Mouse (Mus musculus) heart, embryonic 10.5 days (tissue): ENCODE measurements around the gene Pld1. TPM values are rescaled to one million over a fixed set of nuclear protein-coding genes. Genes with fewer than 3 reads are reported as not detected.

Experiments
- DNase-seq: peaks from one replicate; pipeline ENCODE4 v3.0.0-alpha.2; 2017; ENCODE audit warnings: low spot score
- H3K27ac ChIP-seq: fragments of 300-500 bp; sonication (generic); 2 replicates; pipeline ENCODE4 v1.5.1; 2016; ENCODE audit warnings: mild to moderate bottlenecking
- H3K27me3 ChIP-seq: fragments of 300-500 bp; sonication (generic); 2 replicates; pipeline ENCODE4 v1.6.1; 2016; ENCODE audit warnings: mild to moderate bottlenecking; ENCODE audit not compliant: poor library complexity, insufficient read depth, severe bottlenecking
- H3K36me3 ChIP-seq: fragments of 300-500 bp; sonication (generic); 2 replicates; pipeline ENCODE4 v1.6.1; 2016; ENCODE audit warnings: mild to moderate bottlenecking, moderate library complexity
- H3K4me1 ChIP-seq: fragments of 300-500 bp; sonication (generic); 2 replicates; pipeline ENCODE4 v1.6.1; 2016; ENCODE audit warnings: mild to moderate bottlenecking
- H3K4me3 ChIP-seq: fragments of 300-500 bp; sonication (generic); 2 replicates; pipeline ENCODE4 v1.5.1; 2016; ENCODE audit warnings: mild to moderate bottlenecking, moderate library complexity
- H3K9me3 ChIP-seq: fragments of 300-500 bp; sonication (generic); 2 replicates; pipeline ENCODE4 v1.6.1; 2016; ENCODE audit warnings: mild to moderate bottlenecking, moderate library complexity
- WGBS: fragments of 180-500 bp; shearing (Covaris S2); methylation state at CpG from one replicate; pipeline ENCODE4 v1.1.7; 2016; 5-methylcytosine and 5-hydroxymethylcytosine counted together
- polyA plus RNA-seq: library from polyadenylated mRNA; unstranded; fragments of >200 nt; fragmentation: Nextera tagmentation; extraction: Ambion mirVana; gene quantifications from 2 replicates; pipeline ENCODE4 v1.2.1, GENCODE M21; 2016

Pld1 gene
- 5.7 TPM in 2 replicates for polyA plus RNA-seq

- under 1% methylated on average over 68 of the region's 68 CpGs for WGBS
- Histone ChIP-seq H3K27me3 (0 out of 2 replicates have a peak, but pooled peaks cover 4% of the 10 kb centered on the region), H3K36me3 (no peaks in the 10 kb centered on the region), H3K9me3 (no peaks in the 10 kb centered on the region), H3K4me3 (peak within 1 kb of the TSS; percentile 82), H3K4me1 (peaks cover 8% of the 10 kb centered on the region), H3K27ac (peak within 1 kb of the TSS; percentile 91)
- peak; percentile 86 for DNase-seq
Measured at GRCm38 (mm10) chr3:27938381-27939323, at the start of gene Pld1. Gene Pld1 (plus strand): TSS chr3:27938695.

DNA sequence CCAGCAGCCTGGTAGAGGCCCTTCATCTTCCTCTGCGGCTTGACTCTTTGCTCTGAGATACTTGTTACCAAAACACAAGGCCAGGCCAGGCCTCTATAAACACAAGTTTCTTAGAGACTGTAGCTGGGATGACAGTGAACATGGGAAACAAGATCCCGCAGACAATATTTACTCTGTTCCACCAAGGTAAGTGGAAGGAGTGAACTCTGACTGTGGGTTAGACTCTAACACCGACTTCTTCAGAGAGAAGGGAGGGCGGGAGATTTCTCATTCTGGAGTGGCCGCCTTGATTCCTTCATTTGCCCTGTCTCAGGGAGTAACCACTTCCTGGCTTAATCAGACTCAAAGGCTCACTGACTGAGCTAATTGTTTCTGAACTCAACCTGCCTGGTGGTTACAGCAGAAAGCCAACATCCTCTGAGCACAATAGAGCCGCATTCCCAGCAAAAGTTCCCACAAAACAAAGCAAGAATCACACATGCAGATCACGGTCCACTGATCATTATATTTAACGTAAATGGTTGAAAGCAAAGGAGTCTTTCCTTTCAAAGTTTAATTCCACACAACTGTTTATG is 42.1 kb upstream of the Pld1 start, which contains the start of gene Tmem212:
Gene Tmem212 (minus strand): TSS at position 51 of the 575 bp plus-strand sequence.
- peaks cover 28% of the 10 kb centered on the region for H3K4me1 ChIP-seq
- H3K9me3 ChIP-seq = no peaks in the 10 kb centered on the region
- WGBS = 62% methylated on average over 8 of the region's 8 CpGs
- no peak within 1 kb of the TSS for H3K4me3 ChIP-seq
- 0 out of 2 replicates have a peak within 1 kb of the TSS, but pooled peaks have one; percentile 22 for H3K27ac ChIP-seq
- DNase-seq = no peak
- H3K27me3 ChIP-seq = no peaks in the 10 kb centered on the region
- H3K36me3 ChIP-seq = no peaks in the 10 kb centered on the region

- no peak overlapping the region for H3K4me3 ChIP-seq
- H3K27ac ChIP-seq = peak overlapping the region; percentile 82; the same call in 1 of the 2 replicates
- no peak for DNase-seq
- no peaks in the 10 kb centered on the region for H3K36me3 ChIP-seq
- peaks cover 20% of the 10 kb centered on the region for H3K4me1 ChIP-seq
- no peaks in the 10 kb centered on the region for H3K27me3 ChIP-seq
- WGBS = 43% methylated on average over 10 of the region's 10 CpGs
- no peaks in the 10 kb centered on the region for H3K9me3 ChIP-seq
Measured at GRCm38 (mm10) chr3:27898178-27898577, 40.3 kb upstream of the Pld1 start.

- no peaks in the 10 kb centered on the region for H3K9me3 ChIP-seq
- H3K36me3 ChIP-seq = no peaks in the 10 kb centered on the region
- DNase-seq = no peak
- no peaks in the 10 kb centered on the region for H3K27me3 ChIP-seq
- peak overlapping the region; percentile 82 for H3K27ac ChIP-seq
- H3K4me1 ChIP-seq = peaks cover 20% of the 10 kb centered on the region
- no peak overlapping the region for H3K4me3 ChIP-seq
- WGBS = 60% methylated on average over 13 of the region's 13 CpGs
Measured at GRCm38 (mm10) chr3:27899012-27899726, 39.3 kb upstream of the Pld1 start.

DNA sequence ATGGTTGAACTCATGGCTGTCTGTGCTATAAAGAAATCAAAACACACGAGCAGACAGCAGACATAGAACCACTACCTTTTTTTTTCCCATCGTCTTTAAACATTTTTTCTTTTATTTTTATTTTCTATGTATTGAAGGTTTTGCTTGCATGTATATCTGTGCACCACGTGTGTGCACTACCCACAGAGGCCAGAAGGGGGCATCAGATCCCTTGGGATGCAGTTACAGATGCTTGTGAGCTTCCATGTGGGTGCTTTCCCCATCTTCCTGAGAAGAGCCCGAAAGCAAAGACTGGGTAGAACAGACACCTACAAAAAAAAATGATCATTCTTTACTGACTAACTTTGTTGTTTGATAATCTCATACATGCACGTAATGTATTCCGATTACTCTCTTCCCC is 36.6 kb upstream of the Pld1 start:
- WGBS = 89% methylated on average over 6 of the region's 6 CpGs
- Histone ChIP-seq H3K27ac (no peak overlapping the region), H3K36me3 (no peaks in the 10 kb centered on the region), H3K4me3 (no peak overlapping the region), H3K27me3 (no peaks in the 10 kb centered on the region), H3K4me1 (peaks cover 43% of the 10 kb centered on the region), H3K9me3 (no peaks in the 10 kb centered on the region)
- DNase-seq = no peak

DNA sequence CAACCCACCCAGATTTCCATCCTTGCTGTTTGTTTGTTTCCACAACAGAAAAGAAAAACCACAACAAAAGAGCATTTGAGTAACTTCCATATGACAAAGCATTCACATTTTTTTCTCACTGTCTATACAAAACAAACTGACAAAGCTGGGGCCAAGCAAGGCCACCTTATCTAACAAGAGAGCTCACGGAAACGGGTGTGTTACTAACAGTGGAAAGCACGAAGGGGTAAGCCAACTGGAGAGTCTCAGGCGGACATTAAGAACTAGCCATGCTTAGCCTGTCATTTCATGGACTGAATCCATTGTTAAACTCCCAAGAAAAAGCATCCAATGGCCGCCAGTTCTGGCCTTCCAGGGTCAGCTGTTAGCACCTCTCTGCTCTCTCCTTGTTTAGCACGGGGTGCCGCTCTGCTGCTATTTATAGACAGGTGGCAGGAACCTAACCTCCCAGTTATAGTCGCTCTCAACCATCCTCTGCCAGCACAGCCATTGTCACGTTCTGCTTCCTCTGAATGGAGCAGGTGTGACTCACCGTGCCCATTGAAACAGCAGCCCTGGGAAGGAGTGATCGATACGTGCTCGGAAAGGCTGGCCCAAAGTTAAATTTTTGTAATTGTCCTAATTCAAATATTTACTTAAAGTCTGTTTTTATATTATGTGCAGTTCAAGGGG is 33.7 kb upstream of the Pld1 start:
- WGBS = 24% methylated on average over 13 of the region's 13 CpGs

GRCm38 (mm10) chr3:27906647-27907209 is 31.8 kb upstream of the Pld1 start:
- Histone ChIP-seq H3K27me3 (no peaks in the 10 kb centered on the region), H3K27ac (no peak overlapping the region), H3K36me3 (0 out of 2 replicates have a peak, but pooled peaks cover 3% of the 10 kb centered on the region), H3K4me3 (no peak overlapping the region), H3K9me3 (no peaks in the 10 kb centered on the region; the same call in 1 of the 2 replicates), H3K4me1 (peaks cover 25% of the 10 kb centered on the region)
- WGBS = 76% methylated on average over 7 of the region's 7 CpGs
- peak; percentile 39 for DNase-seq

More for the DNA sequence above, 33.7 kb upstream of the Pld1 start:
- no peaks in the 10 kb centered on the region for H3K9me3 ChIP-seq
- no peaks in the 10 kb centered on the region for H3K27me3 ChIP-seq
- peak; percentile 81 for DNase-seq
- H3K4me3 ChIP-seq = no peak overlapping the region; the same call in 1 of the 2 replicates
- no peaks in the 10 kb centered on the region for H3K36me3 ChIP-seq
- H3K27ac ChIP-seq = peak overlapping the region; percentile 84
- peaks cover 26% of the 10 kb centered on the region for H3K4me1 ChIP-seq

DNA sequence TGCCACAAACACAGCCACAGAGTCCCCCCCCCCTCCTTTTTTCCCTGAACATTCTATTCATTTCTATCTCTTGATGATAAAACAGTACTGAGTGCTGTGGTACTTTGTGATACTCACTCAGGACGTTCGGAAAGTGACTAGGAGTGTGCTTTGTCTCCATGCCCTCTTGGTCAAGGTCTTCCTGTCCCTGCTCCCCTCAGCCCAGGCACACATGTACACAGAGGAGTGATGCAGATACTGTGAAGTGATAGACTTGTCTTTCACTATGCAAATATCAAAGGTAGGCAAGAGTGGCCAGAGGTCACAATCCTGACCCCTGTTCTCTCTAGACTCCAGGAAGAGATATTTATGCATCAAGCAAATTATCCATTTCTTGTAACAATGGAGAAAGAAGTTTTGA is 31.2 kb upstream of the Pld1 start:
- no peak overlapping the region for H3K4me3 ChIP-seq
- H3K4me1 ChIP-seq = peaks cover 25% of the 10 kb centered on the region
- no peaks in the 10 kb centered on the region for H3K27me3 ChIP-seq
- WGBS = 54% methylated on average over 2 of the region's 2 CpGs
- H3K9me3 ChIP-seq = no peaks in the 10 kb centered on the region; the same call in 1 of the 2 replicates
- 0 out of 2 replicates have a peak, but pooled peaks cover 3% of the 10 kb centered on the region for H3K36me3 ChIP-seq
- peak; percentile 53 for DNase-seq
- no peak overlapping the region for H3K27ac ChIP-seq

DNA sequence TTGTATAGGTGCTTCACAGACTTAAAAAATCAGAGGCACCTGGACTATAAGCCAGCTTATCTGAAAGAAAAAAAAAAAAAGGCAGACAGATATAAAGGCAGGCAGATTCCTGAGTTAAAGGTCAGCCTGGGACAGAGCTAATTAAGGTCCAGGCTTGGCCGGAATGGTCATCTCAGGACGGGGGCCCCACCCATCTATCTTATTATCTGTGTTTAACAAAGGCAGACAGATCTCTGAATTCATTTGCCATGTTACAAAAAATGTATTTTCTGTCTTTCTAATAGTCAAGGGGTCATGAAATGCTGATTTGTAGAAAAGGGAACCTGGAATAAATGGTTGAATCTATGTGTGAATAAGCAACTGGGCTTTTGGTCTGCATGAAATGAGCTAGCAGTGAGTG is 30.2 kb upstream of the Pld1 start:
- WGBS = 81% methylated on average over 2 of the region's 2 CpGs

GRCm38 (mm10) chr3:27909016-27909415 is 29.5 kb upstream of the Pld1 start:
- Histone ChIP-seq H3K9me3 (no peaks in the 10 kb centered on the region; the same call in 1 of the 2 replicates), H3K4me1 (peaks cover 25% of the 10 kb centered on the region), H3K27me3 (no peaks in the 10 kb centered on the region), H3K27ac (no peak overlapping the region), H3K4me3 (no peak overlapping the region), H3K36me3 (0 out of 2 replicates have a peak, but pooled peaks cover 3% of the 10 kb centered on the region)
- peak; percentile 36 for DNase-seq
- WGBS = 87% methylated on average over 3 of the region's 3 CpGs

More for the DNA sequence above, 30.2 kb upstream of the Pld1 start:
- Histone ChIP-seq H3K27me3 (no peaks in the 10 kb centered on the region), H3K4me1 (peaks cover 25% of the 10 kb centered on the region), H3K9me3 (no peaks in the 10 kb centered on the region; the same call in 1 of the 2 replicates), H3K4me3 (no peak overlapping the region), H3K27ac (no peak overlapping the region), H3K36me3 (0 out of 2 replicates have a peak, but pooled peaks cover 3% of the 10 kb centered on the region)
- DNase-seq = no peak

DNA sequence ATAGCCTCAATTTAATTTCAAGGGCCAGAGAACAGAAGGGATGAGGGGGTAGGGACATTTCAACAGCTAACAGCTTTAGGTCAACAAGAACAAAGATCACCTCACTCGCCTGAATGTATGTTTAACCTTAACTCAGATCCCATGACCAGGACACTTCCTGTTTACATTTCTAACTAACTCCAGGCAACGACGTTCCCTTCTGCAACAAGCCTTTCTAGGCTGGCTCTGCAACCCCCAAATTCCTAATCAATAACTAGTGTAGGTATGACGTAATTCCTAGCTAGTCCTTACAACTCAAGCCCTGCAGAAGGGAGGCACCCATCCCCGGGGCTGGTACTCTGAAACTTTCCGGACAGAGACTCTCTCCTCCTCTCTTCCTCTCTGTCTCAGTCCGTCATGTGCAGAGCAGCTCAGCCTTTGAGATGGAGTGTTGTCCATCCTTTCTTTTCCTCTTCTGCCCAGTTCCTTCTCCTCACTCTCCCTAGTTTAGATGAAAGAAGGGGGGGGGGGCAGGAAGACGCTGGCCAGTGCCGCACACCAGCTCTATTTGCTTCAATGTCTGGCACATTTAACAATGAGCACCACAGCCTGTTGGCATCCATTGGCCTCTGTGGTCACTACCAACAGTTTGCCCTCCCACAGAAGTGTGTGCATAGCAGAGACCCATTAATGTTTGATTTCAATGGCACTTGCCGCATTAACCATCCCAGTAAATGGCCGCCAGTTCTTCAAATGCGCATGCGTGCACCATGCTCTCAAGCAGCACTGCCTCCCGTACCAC is 19.6 kb upstream of the Pld1 start:
- peak; percentile 68 for DNase-seq
- Histone ChIP-seq H3K36me3 (0 out of 2 replicates have a peak, but pooled peaks cover 4% of the 10 kb centered on the region), H3K27ac (no peak overlapping the region), H3K27me3 (no peaks in the 10 kb centered on the region), H3K4me3 (no peak overlapping the region), H3K9me3 (peaks cover 7% of the 10 kb centered on the region), H3K4me1 (no peaks in the 10 kb centered on the region)
- 86% methylated on average over 14 of the region's 14 CpGs for WGBS
